Mouse (Mus musculus) thymus, postnatal 14 days (tissue): ENCODE data around the gene Il17rd.

Experiments
- DNase-seq: peaks from one replicate; pipeline ENCODE4 v3.0.0; 2021

The Il17rd gene

GRCm38 (mm10) chr14:27048231-27048956, 9.7 kb downstream of the Il17rd start:
- DNase-seq: no peak

GRCm38 (mm10) chr14:27050043-27050442, 11.3 kb downstream of the Il17rd start:
- no peak for DNase-seq

- DNase-seq: no peak
Observed at GRCm38 (mm10) chr14:27050560-27051510, 12.1 kb downstream of the Il17rd start.

DNA sequence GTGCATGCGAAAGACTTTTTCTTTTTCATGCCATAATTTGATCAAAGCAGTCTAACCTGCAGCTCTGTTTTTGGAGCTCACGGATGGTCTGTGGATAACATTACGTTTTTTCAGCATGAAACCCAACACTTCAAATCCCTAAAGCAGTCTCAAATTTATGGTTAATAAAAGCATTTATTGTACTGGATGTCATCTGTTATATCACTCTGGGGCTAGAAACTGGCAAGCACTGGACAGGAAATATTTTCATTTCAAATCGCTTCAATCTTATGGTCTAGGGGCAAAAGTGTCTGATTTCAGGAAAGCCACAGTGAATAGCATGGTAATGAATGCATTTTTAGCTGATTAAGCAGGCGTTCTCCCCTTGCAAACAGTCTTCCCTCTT, 12.8 kb downstream of the Il17rd start:
- no peak for DNase-seq

GRCm38 (mm10) chr14:27058535-27059223, 19.9 kb downstream of the Il17rd start:
- no peak for DNase-seq

GRCm38 (mm10) chr14:27059224-27059558, 20.4 kb downstream of the Il17rd start:
- DNase-seq: no peak

DNA sequence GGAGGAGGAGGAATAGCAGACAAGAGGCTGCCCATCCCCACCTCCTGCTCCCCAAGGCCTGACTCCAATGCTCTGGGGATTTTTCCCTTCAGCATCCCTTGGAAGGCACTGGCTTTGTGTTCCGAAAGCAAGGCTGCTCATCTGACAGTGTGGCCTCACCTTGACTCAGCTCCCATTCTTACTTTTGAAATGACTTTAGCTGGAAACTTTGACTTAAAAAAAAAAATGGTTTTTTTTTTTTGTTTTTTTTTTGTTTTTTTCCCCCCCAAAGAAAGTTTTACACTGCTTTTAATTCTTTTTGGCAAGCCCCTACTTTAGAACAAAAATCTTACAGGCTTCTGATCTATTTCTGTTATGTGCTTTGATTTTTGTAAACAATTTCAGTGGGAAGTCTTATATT, 24.6 kb downstream of the Il17rd start:
- no peak for DNase-seq

DNA sequence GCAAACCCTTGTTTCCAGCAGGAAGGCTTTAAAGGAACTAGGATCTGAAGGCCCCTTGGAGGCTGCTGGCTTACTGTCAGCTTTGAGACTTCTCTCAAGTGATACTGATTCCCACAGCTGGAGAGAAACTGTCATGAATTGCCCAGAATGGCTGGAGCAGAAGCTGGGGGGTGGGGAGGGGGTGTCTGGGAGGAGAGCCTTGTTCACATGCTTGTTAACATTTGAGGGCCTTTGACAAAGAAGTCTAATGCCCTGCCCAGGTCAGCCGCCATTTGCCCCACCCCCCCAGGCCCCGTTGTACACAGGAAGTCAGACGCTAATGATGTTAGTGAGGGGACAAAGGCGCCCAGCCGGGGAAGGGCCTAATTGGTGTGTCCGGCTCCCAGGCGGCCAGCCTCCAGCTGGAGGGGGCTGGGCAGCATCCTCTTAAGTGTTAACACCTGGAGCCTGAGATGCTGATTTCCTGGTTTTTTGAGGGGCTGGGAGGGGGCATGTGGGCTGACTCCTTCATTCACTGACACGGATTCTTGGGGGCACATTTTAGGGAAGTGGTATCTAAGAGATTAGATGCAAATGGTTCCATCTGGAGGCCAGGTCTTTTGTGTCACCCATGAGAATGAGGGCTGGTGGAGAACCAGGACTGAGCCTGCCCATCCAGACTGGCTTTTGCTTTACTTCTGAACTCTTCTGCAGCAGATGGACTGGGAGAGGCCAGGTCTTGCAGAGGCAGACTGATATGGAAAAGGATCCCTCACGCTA, 27.6 kb downstream of the Il17rd start:
- no peak for DNase-seq

- no peak for DNase-seq
Observed at GRCm38 (mm10) chr14:27067866-27068271, 29.1 kb downstream of the Il17rd start.

GRCm38 (mm10) chr14:27069434-27070097, 30.8 kb downstream of the Il17rd start:
- DNase-seq: no peak

DNA sequence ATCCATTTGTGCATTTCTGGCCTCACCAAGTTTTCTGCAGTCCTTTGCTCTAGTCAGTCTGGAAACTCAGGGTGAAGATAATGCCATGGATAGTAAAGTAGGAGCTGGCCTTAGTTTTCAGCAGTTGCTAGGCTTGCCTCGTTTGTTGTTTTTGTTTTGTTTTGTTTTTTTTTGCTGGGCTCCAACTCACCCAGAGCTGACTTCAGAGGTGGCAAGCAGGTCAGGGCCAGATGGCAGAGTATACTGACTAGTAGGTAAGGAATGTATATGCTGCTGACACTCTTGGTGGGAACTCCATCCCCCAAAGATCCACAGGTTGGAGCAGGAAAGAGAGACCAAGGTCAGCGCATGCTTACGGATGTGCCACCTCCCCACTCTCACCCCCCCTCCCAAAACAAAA, 31.4 kb downstream of the Il17rd start:
- no peak for DNase-seq

GRCm38 (mm10) chr14:27070758-27071157, 32.0 kb downstream of the Il17rd start:
- no peak for DNase-seq

DNA sequence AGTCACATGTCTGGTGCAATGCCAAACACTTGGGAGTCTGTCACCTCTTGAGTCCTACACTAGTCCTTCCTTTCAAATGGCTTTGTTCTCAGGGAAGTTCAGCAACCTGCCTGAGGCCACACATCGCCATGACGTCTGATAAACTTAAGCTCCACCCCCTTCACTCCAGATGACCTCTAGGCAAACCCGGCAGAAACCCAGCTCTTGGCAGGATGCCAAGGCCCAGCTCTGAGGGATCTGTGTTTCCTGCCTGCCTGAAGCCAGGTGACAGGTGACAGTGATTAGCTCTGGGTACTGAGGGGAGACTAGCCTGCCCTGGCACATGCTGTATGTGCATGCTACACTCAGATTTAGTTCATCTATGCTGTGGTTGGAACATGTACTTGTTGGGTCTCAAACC, 33.2 kb downstream of the Il17rd start:
- DNase-seq: no peak

DNA sequence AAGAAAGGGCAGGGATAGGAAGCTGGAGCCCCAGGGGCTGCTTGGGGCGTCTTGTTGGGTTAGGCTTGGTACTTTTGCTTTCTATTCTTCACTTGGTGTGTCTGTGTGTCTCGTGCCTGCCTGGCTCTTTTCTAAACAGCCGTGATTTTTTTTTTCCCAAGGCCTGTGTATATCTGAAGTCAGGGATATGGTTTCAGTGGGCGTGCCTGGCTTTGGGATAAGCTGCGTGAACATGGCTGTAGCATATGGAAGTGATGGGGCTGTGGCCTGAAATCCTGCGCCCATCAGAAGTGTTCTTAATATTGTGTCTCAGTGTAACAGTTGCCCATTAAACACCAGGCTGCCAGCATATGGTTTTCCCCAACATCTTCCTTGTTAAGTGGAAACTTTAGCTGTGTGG, 36.3 kb downstream of the Il17rd start:
- DNase-seq: no peak

DNA sequence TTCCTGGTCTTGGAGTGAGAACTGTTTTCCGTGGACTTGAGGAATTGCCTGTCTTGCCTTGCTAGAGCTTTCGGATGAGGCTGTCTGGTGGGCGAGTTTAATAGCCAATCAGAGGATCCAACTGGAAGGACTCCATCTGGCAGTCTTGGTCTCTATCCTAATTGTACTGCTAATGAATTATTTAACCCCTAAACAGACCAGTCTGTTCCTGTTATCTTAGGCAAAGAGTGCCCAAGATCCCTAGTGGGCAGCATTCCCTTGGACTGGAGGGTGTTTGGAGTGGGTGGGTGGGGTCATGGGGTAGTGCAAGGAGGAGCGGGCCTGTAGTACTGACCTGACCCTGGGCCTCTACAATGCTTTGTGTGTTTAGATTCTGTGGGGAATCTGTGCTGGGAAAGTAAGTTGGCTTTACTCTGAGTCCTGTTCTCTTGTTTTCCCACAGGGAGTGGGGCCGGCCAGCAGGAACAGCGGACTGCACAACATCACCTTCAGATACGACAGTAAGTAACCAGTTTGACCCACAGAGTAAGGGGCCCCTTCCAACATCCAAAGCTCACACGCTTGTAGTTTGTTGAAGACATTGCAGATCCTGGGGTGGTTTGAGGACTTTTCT, 37.3 kb downstream of the Il17rd start:
- DNase-seq: no peak

DNA sequence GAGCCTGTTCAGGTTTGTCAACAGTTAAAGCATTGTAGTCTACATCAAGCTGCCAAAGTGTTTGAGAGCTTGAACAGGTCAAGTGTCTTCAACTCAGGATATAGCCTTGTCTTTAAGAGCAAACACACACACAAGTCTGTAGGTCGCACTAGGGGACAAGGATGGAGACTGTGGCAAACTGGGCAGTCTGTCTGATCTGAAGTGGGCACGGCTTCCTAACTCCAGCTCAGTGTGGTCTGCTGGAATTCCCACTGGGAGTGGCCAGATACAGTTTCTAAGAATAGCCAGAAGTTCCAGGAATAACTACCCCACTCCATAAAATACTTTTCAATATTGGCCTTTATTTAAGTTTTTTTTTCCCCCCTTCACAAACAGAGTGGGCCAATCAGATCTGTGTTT, 37.8 kb downstream of the Il17rd start:
- DNase-seq: no peak

DNA sequence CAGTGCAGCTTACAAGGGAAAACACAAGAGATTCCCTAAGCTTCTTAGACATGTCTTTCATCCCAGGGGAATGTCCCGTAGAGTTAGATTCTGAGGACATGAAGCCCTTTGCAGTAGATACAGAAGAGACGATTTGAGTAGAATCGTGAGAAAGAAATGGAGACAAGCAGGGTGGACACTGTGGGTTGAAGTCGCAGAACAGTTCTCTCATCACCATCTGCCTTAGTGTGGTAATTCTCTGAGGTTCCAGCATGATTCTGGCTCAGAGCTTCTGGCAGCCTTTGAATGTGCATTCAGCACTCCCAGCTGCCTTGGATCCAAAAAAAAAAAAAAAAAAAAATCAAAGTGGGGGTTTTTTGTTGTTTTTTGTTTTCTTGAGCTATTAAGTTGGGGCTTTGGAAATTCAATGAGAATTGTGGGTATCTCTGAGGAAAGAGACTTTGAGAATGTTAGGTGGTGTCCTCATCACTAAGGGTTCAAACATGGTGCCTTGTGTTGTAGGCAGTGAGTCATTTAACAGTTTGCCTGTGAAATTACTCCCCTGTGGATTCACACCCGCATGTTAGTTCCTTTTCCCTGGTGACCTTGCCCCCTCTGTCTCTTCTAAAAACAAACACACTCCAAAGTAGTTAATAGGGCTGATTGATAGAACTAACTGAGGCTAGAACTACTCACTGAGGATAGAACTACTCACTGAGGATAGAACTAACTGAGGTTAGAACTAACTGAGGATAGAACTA, 43.0 kb downstream of the Il17rd start:
- DNase-seq: no peak

DNA sequence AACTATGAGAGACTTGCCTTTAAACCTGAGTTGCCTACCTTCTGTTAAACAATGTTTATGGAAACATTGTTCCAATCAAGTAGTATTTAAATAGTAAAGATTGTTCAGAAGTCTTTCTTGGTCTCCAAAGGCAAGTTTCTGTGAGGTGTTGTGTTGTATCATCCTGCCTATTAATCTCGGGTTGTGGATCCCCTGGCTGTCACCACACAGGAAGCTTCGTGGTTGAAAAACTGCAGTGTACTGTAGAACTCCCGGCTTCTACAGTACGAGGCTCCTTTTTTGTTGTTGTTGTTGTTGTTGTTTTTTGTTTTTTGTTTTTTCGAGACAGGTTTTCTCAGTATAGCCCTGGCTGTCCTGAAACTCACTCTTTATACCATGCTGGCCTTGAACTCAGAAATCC, 46.7 kb downstream of the Il17rd start:
- DNase-seq: no peak

- no peak for DNase-seq
Observed at GRCm38 (mm10) chr14:27085999-27086398, 47.3 kb downstream of the Il17rd start.

GRCm38 (mm10) chr14:27094247-27094646, 55.5 kb downstream of the Il17rd start:
- no peak for DNase-seq

- DNase-seq: no peak
Observed at GRCm38 (mm10) chr14:27096133-27096532, 57.4 kb downstream of the Il17rd start.
